Mouse (Mus musculus) cerebellum, adult 2 months (tissue): ENCODE data around the gene Ube3b.

Experiments
- CTCF ChIP-seq: fragments of 200-500 bp; IDR thresholded peaks from 2 replicates; pipeline ENCODE4 v1.5.1; 2011; ENCODE audit warnings: low read depth, mild to moderate bottlenecking, control low read depth, low read length, moderate library complexity, borderline replicate concordance; ENCODE audit not compliant: insufficient read depth
- POLR2A ChIP-seq: fragments of 200-500 bp; IDR thresholded peaks from 2 replicates; pipeline ENCODE4 v1.6.1; 2011; ENCODE audit warnings: low read length, control low read depth, borderline replicate concordance; ENCODE audit not compliant: insufficient read depth

GRCm38 (mm10) chr5:114374409-114375213 is 5.8 kb upstream of the Ube3b start:
- TF ChIP-seq POLR2A (no peak), CTCF (no peak)
